Mouse (Mus musculus): Measurements from ENCODE around the gene Zscan10.

DNA sequence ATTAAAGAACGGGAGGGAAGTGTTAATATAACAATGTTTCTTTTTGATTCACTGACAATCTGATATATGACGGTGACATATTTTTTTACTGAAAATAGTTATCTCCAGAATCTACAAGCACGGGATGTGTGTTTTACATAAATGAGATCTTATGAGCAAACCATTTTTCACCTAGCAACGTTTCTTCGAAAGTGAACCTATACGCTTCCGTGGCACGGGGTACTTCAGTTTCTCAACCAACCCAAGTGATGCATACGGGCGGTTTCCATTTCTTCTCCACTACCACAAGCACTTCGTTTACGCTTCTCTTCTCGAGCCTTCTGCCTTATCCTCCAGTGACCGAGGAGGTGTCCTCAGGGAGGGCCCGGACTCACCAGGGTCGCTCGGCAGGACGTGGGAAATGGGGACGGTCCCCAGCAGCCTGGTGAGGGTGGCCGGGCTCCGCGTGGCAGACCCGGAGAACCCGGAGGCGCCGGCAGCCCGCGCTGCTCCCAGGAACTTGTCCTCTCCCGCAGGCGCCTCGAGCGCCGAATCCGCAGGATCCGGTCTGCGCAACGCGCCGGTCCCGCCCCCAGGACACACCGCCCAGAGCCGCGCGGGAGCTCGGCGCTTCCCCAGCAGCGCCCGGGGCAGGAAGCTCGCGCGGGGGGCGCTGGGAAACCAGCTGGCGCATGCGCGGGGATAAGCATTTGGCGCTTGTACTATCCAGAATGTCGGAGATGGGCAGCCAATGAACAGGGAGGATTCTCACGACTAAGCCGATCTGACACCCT lies 36.9 kb upstream of the Zscan10 start, which contains the start of gene Zfp213:
- TF ChIP-seq CTCF (IDR thresholded peaks at IDR 0.05; ENCODE audit: control insufficient read depth, insufficient read depth, insufficient read length) (no peak), CEBPB (IDR thresholded peaks at IDR 0.05; ENCODE audit: low read depth) (no peak), MYOD1 (IDR thresholded peaks at IDR 0.05; ENCODE audit: control insufficient read depth, insufficient read length, low read depth) (no peak)

Measured in C2C12 (cell line).